Mouse (Mus musculus) c-Kit-positive CD71-negative TER-119-negative erythroid progenitor cells, embryonic 14.5 days (primary cell): Measurements from ENCODE around the gene Hand1.
"Not testable (repeated sequence)": the region's sequence is repeated elsewhere in the genome, so short reads cannot be mapped to it uniquely, and the experiment has no call there.

ENCODE experiments used
- DNase-seq: peaks from one replicate; pipeline ENCODE4 v3.0.0-alpha.2; 2013; ENCODE audit warnings: low read depth

Gene Hand1

GRCm38 (mm10) chr11:57833296-57833977 lies 819 bp upstream of the Hand1 start:
- DNase-seq, result no peak

- DNase-seq, result no peak
Observed at GRCm38 (mm10) chr11:57831861-57832260, 757 bp downstream of the Hand1 start.

GRCm38 (mm10) chr11:57831281-57831781 lies 1.3 kb downstream of the Hand1 start:
- no peak for DNase-seq

- DNase-seq, result no peak
Observed at GRCm38 (mm10) chr11:57829871-57830775, 2.5 kb downstream of the Hand1 start.

GRCm38 (mm10) chr11:57828955-57829870 lies 3.4 kb downstream of the Hand1 start:
- DNase-seq, result no peak

- no peak for DNase-seq
Observed at GRCm38 (mm10) chr11:57827915-57828545, 4.6 kb downstream of the Hand1 start.

DNA sequence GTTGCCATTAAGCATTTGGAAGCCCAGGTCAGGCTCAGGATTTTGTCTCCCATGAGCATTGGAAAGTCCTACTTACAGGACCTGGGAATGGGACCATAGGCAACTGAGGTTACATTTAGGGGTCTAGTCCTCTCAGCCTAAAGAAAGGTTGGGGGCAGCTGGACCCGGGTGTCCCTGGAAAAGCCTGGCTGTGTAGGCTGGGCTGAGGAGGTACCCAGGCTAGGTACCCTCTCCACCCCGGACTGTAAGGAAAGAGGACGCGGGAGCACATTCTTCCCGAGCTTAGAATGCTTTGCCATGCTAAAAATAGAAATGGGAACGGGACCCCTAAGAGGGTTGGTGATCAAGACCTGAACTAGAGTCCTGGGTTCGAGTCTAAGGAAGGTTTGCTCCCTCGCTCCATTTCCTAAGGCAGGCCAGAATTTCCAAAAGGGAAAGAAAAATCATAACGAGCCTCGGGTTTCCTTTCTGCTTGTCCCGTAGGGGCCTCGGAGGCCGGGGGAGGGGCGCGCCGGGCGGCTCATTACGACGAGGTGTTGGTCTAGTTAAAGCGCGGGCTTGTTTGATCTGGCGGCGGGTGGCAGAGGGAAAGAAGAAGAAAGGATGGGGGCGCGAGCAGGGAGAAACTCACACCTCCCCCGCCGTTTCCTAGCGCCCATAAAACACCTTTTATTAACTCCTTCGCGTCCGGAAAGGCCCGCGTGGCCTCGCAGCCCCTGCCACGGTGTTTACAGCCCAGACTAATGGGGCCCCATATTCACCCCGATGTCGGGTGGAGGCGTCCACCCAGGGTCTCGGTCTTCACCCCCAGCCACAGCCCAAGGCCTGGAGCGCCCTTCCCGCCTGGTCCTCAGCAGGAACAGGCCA lies 5.3 kb downstream of the Hand1 start:
- DNase-seq, result no peak

DNA sequence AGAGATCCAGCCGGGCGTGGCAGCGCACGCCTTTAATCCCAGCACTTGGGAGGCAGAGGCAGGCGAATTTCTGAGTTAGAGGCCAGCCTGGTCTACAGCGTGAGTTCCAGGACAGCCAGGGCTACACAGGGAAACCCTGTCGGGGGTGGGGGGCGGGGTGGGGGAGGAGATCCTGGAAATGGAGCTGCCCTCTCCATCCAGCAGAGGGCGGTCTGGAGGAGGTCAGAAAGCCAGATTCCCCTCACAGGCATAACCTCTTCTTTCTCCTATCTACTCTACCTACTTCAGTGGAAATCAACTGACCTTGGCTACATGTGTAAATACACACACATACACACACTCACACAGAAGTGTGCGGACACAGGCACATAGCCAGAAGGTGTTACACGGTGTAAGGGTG lies 7.4 kb downstream of the Hand1 start:
- not testable (repeated sequence) for DNase-seq

DNA sequence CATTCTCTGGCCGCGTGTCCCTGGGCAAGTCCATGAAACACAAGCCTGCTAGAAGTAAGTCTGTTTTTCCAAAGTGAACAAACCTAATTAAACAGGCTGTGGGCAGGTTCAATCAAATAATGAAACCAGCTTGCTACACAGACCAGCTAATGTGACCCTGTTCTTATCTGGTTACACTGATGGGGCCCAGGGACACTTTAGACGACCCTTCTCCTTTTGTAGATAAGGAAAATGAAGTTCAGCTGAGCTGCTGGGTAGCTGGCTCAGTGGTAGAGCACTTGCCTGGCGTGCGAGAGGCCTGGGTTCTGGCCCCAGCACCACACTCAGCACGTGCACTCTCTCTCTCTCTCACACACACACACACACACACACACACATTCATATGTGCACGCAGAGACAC lies 8.9 kb downstream of the Hand1 start:
- no peak for DNase-seq

GRCm38 (mm10) chr11:57823159-57823558 lies 9.5 kb downstream of the Hand1 start:
- DNase-seq, result not testable (repeated sequence)

- DNase-seq, result peak; percentile 61
Observed at GRCm38 (mm10) chr11:57819999-57820581, 12.5 kb downstream of the Hand1 start.

DNA sequence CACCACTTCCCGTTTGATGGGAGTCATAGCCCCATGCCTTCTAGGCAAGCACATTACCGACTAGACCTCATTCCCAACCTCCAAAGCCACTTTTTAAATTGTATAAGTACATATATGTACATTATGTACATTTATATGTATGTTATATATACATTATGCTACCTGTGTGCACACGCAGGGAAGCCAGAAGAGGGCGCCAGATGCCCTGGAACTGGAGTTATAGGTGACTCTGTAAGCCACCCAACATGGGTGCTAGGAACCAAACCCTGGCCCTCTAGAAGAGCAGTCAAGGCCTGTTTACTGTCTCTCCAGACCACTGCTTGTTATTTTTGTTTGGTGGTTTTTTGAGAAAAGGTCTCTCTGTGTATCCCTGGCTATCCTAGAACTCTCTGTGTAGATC lies 14.4 kb downstream of the Hand1 start:
- no peak for DNase-seq

DNA sequence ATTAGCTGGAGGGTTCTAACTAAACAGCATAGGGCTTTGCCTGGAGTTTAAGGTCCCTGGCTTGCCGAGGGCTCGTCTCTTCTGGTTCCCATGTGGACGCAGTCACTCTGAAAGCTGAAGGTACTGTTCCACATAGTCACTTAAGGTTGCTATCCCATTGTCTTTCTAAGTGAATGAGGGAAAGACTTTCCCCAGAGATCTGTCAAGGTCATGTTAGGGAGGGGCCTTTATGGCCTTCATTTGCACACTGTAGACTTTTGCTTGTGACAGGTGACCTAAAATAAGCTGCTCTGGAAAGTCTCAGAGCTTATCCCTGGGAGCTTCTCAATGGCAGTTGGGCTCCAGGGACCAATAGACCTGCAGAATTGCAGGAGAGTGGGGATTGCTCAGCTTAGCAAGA lies 19.0 kb downstream of the Hand1 start:
- no peak for DNase-seq

- no peak for DNase-seq
Observed at GRCm38 (mm10) chr11:57812212-57812611, 20.4 kb downstream of the Hand1 start.

GRCm38 (mm10) chr11:57811006-57811405 lies 21.6 kb downstream of the Hand1 start:
- no peak for DNase-seq

DNA sequence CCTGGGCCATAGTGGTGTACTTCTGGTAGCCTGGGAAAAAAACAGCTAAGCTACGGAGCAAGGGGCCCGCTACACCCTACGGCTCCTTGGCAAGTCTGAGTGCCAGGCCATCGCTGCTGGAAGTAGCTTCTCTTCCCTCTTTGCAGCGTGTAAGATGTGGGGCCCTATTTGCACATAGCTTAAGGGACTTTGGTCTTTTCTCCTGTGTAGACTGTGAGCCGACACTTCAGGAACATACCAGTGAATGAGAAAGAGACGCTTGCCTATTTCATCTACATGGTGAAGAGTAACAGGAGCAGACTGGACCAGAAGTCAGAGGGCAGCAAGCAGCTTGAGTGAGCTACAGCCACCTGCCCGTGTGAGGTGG lies 22.9 kb downstream of the Hand1 start:
- DNase-seq, result no peak

- DNase-seq, result no peak
Observed at GRCm38 (mm10) chr11:57809017-57809731, 23.4 kb downstream of the Hand1 start.

GRCm38 (mm10) chr11:57805047-57805446 lies 27.6 kb downstream of the Hand1 start:
- no peak for DNase-seq

- no peak for DNase-seq
Observed at GRCm38 (mm10) chr11:57802511-57802870, 30.1 kb downstream of the Hand1 start.
